Comparison of ENCODE assay signal across 8 mouse cellular contexts in the genomic region with DNA sequence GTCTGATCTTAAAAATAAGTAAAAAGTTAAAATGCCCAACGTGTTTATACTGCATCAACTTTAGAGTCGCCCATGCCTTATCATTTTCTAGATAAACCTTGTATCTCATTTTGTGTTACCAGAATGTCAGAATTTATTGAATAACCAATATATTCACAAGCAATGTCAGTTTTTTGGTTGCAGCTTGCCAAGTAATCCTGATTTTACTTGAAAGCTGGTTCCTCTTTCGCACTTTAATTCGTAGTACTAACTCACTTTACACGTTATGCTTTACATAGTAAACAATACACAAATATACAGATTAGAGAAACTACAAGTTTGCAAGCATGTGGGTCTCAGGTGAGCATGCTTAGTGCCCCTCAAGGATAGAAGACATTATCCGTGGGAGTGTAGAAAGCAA. TPM values are rescaled to one million over a fixed set of nuclear protein-coding genes. Genes with fewer than 3 reads are reported as not detected.
DNase-seq lines count a peak whose midpoint lies in the region; ATAC-seq lines count a peak whose summit lies in the region.

No protein-coding gene starts in this region.

- WGBS in heart, embryonic 11.5 days (ENCODE audit: insufficient replicate concordance), result 60% methylated on average over 6 of the region's 6 CpGs
- 72% methylated on average over 6 of the region's 6 CpGs for WGBS in kidney, embryonic 16.5 days
- WGBS in embryonic facial prominence, embryonic 13.5 days, result 71% methylated on average over 6 of the region's 6 CpGs
- 43% methylated on average over 6 of the region's 6 CpGs for WGBS in liver, embryonic 16.5 days (ENCODE audit: insufficient replicate concordance)

- H3K9me3 ChIP-seq in heart, embryonic 11.5 days (replicated peaks; ENCODE audit: control insufficient read depth, low read length), result no peaks in the 10 kb centered on the region
- no peaks in the 10 kb centered on the region for H3K9me3 ChIP-seq in kidney, embryonic 16.5 days (ENCODE audit: low read length)
- no peaks in the 10 kb centered on the region for H3K9me3 ChIP-seq in embryonic facial prominence, embryonic 13.5 days
- no peaks in the 10 kb centered on the region for H3K9me3 ChIP-seq in liver, embryonic 16.5 days (replicated peaks; ENCODE audit: control insufficient read depth, low read length)

- no peak overlapping the region for H3K9ac ChIP-seq in heart, embryonic 11.5 days (ENCODE audit: low read depth, low read length)
- no peak overlapping the region for H3K9ac ChIP-seq in kidney, embryonic 16.5 days (replicated peaks; ENCODE audit: low read length)
- H3K9ac ChIP-seq in embryonic facial prominence, embryonic 13.5 days, result no peak overlapping the region
- H3K9ac ChIP-seq in liver, embryonic 16.5 days (ENCODE audit: low read depth, low read length), result peak overlapping the region; percentile 93

- no peak for ATAC-seq in heart, embryonic 11.5 days (replicated peaks; ENCODE audit: insufficient number of reproducible peaks, low FRiP score, low TSS enrichment)
- no peak for ATAC-seq in kidney, embryonic 16.5 days (ENCODE audit: low FRiP score, low TSS enrichment)
- no peak for ATAC-seq in embryonic facial prominence, embryonic 13.5 days (ENCODE audit: insufficient number of reproducible peaks, insufficient read depth, low FRiP score, low TSS enrichment, low read depth)
- ATAC-seq in liver, embryonic 16.5 days (ENCODE audit: low read depth), result no peak

- H3K4me2 ChIP-seq in heart, embryonic 11.5 days, result peak overlapping the region; percentile 84
- peak overlapping the region; percentile 94 for H3K4me2 ChIP-seq in kidney, embryonic 16.5 days (replicated peaks; ENCODE audit: low read depth, low read length)
- peak overlapping the region; percentile 90 for H3K4me2 ChIP-seq in embryonic facial prominence, embryonic 13.5 days
- H3K4me2 ChIP-seq in liver, embryonic 16.5 days (ENCODE audit: low read depth, low read length), result peak overlapping the region; percentile 75

- DNase-seq in heart, adult 9 months (ENCODE audit: low spot score in 2 of 2), result no peak
- DNase-seq in kidney, postnatal 4 days, result no peak
- DNase-seq in ovary, postnatal 36 days (ENCODE audit: low spot score), result no peak
- no peak for DNase-seq in thymus, postnatal 25 days

- peaks cover 8% of the 10 kb centered on the region; the same call in 1 of the 2 replicates for H3K4me1 ChIP-seq in heart, embryonic 11.5 days (ENCODE audit: control insufficient read depth, insufficient read depth, low read length)
- H3K4me1 ChIP-seq in kidney, embryonic 16.5 days (ENCODE audit: insufficient read depth, low read length), result no peaks in the 10 kb centered on the region
- H3K4me1 ChIP-seq in embryonic facial prominence, embryonic 13.5 days, result peaks cover 12% of the 10 kb centered on the region
- H3K4me1 ChIP-seq in liver, embryonic 16.5 days (ENCODE audit: control insufficient read depth, low read depth, low read length), result peaks cover 42% of the 10 kb centered on the region

- 0 out of 2 replicates have a peak, but pooled peaks cover 2% of the 10 kb centered on the region for H3K27me3 ChIP-seq in heart, embryonic 11.5 days (ENCODE audit: control insufficient read depth, insufficient read depth, low read length)
- no peaks in the 10 kb centered on the region for H3K27me3 ChIP-seq in kidney, embryonic 16.5 days (ENCODE audit: insufficient read depth, low read length)
- peaks cover 33% of the 10 kb centered on the region for H3K27me3 ChIP-seq in embryonic facial prominence, embryonic 13.5 days
- no peaks in the 10 kb centered on the region for H3K27me3 ChIP-seq in liver, embryonic 16.5 days (ENCODE audit: control insufficient read depth, insufficient read depth, low read depth, low read length)

- no peak overlapping the region for H3K27ac ChIP-seq in heart, embryonic 11.5 days (ENCODE audit: low read depth, low read length)
- peak overlapping the region; percentile 16; the same call in 1 of the 2 replicates for H3K27ac ChIP-seq in kidney, embryonic 16.5 days (ENCODE audit: low read length)
- H3K27ac ChIP-seq in embryonic facial prominence, embryonic 13.5 days, result no peak overlapping the region
- peak overlapping the region; percentile 92 for H3K27ac ChIP-seq in liver, embryonic 16.5 days (ENCODE audit: low read length)

- H3K4me3 ChIP-seq in heart, embryonic 11.5 days (ENCODE audit: low read depth, low read length), result peak overlapping the region; percentile 73; the same call in 1 of the 2 replicates
- H3K4me3 ChIP-seq in kidney, embryonic 16.5 days (ENCODE audit: low read length), result peak overlapping the region; percentile 64
- H3K4me3 ChIP-seq in embryonic facial prominence, embryonic 13.5 days, result no peak overlapping the region
- H3K4me3 ChIP-seq in liver, embryonic 16.5 days (ENCODE audit: low read depth, low read length), result peak overlapping the region; percentile 84

- H3K36me3 ChIP-seq in heart, embryonic 11.5 days (ENCODE audit: control insufficient read depth, insufficient read depth, low read length), result no peaks in the 10 kb centered on the region
- no peaks in the 10 kb centered on the region for H3K36me3 ChIP-seq in kidney, embryonic 16.5 days (ENCODE audit: insufficient read depth, low read length)
- no peaks in the 10 kb centered on the region for H3K36me3 ChIP-seq in embryonic facial prominence, embryonic 13.5 days
- H3K36me3 ChIP-seq in liver, embryonic 16.5 days (ENCODE audit: control insufficient read depth, insufficient read depth), result no peaks in the 10 kb centered on the region

RNA-seq across cellular contexts. Expression of gene Gcnt1, which starts 15.7 kb away (rescaled TPM):
- polyA plus RNA-seq in heart, embryonic 11.5 days (2014; fragmentation: Nextera tagmentation; extraction: Ambion mirVana), result 11.2 and 12.8 TPM in 2 replicates
- polyA plus RNA-seq in kidney, embryonic 16.5 days (2015; fragmentation: Nextera tagmentation; extraction: Ambion mirVana), result 42.4 and 42.5 TPM in 2 replicates
- 3.8 and 3.9 TPM in 2 replicates for polyA plus RNA-seq in embryonic facial prominence, embryonic 13.5 days (2015; fragmentation: Nextera tagmentation; extraction: Ambion mirVana)
- polyA plus RNA-seq in liver, embryonic 16.5 days (2015; fragmentation: Nextera tagmentation; extraction: Ambion mirVana), result 18.9 and 21.0 TPM in 2 replicates

RNA-seq across cellular contexts. Expression of gene Rfk, which starts 36.9 kb away (rescaled TPM):
- 60.4 and 61.3 TPM in 2 replicates for polyA plus RNA-seq in heart, embryonic 11.5 days (2014; fragmentation: Nextera tagmentation; extraction: Ambion mirVana)
- polyA plus RNA-seq in kidney, embryonic 16.5 days (2015; fragmentation: Nextera tagmentation; extraction: Ambion mirVana), result 78.6 and 79.5 TPM in 2 replicates
- 87.2 and 88.0 TPM in 2 replicates for polyA plus RNA-seq in embryonic facial prominence, embryonic 13.5 days (2015; fragmentation: Nextera tagmentation; extraction: Ambion mirVana)
- polyA plus RNA-seq in liver, embryonic 16.5 days (2015; fragmentation: Nextera tagmentation; extraction: Ambion mirVana), result 48.8 and 49.8 TPM in 2 replicates

Comparison
In these comparisons a context has a peak if more than half of its experiments do, and no peak if none do; other contexts are left out.
1. H3K27ac ChIP-seq: peak in kidney, embryonic 16.5 days (single experiment) and liver, embryonic 16.5 days (single experiment); none in heart, embryonic 11.5 days (single experiment) and embryonic facial prominence, embryonic 13.5 days (single experiment).
2. Peak in every context shown above with its lines, with median percentiles within 50 percentile points of each other: H3K4me2 ChIP-seq.